Mouse (Mus musculus) hindbrain, embryonic 16.5 days (tissue): ENCODE data around the gene Cers6. TPM values are rescaled to one million over a fixed set of nuclear protein-coding genes. Genes with fewer than 3 reads are reported as not detected.

ENCODE experiments used
- ATAC-seq: fragments of 200-750 bp; cut with Nextera tagmentation; 2 replicates; pipeline ENCODE4 v1.8.0; 2017; ENCODE audit warnings: moderate TSS enrichment, moderate library complexity
- H3K27ac ChIP-seq: fragments of 300-500 bp; sonication (generic); 2 replicates; pipeline ENCODE4 v1.5.1; 2014; ENCODE audit warnings: low read depth, mild to moderate bottlenecking, control low read depth, low read length, moderate library complexity
- H3K27me3 ChIP-seq: fragments of 300-500 bp; sonication (generic); replicated peaks from 2 replicates; pipeline ENCODE4 v1.6.1; 2014; ENCODE audit warnings: low read length; ENCODE audit not compliant: control insufficient read depth, insufficient read depth
- H3K36me3 ChIP-seq: fragments of 300-500 bp; sonication (generic); 2 replicates; pipeline ENCODE4 v1.6.1; 2014; ENCODE audit warnings: mild to moderate bottlenecking, low read length, moderate library complexity, mixed read lengths; ENCODE audit not compliant: control insufficient read depth, insufficient read depth
- H3K4me1 ChIP-seq: fragments of 300-500 bp; sonication (generic); 2 replicates; pipeline ENCODE4 v1.6.1; 2014; ENCODE audit warnings: low read depth, low read length; ENCODE audit not compliant: control insufficient read depth, insufficient read depth
- H3K4me2 ChIP-seq: fragments of 300-500 bp; sonication (generic); 2 replicates; pipeline ENCODE4 v1.6.1; 2014; ENCODE audit warnings: mild to moderate bottlenecking, low read length, control low read depth, moderate library complexity
- H3K4me3 ChIP-seq: fragments of 300-500 bp; sonication (generic); 2 replicates; pipeline ENCODE4 v1.5.1; 2014; ENCODE audit warnings: mild to moderate bottlenecking, low read length, control low read depth, moderate library complexity
- H3K9ac ChIP-seq: fragments of 300-500 bp; sonication (generic); 2 replicates; pipeline ENCODE4 v1.6.1; 2014; ENCODE audit warnings: low read depth, mild to moderate bottlenecking, control low read depth, low read length, moderate library complexity
- H3K9me3 ChIP-seq: fragments of 300-500 bp; sonication (generic); 2 replicates; pipeline ENCODE4 v1.6.1; 2014; ENCODE audit warnings: mild to moderate bottlenecking, low read length, moderate library complexity; ENCODE audit not compliant: control insufficient read depth
- WGBS: fragments of 180-500 bp; shearing (Covaris S2); extraction: QIAGEN DNeasy Blood & Tissue Kit; methylation state at CpG from one replicate; pipeline ENCODE4 v1.1.7; 2014; 5-methylcytosine and 5-hydroxymethylcytosine counted together
- polyA plus RNA-seq: library from polyadenylated mRNA; unstranded; fragments of >200 nt; fragmentation: Nextera tagmentation; extraction: Ambion mirVana; gene quantifications from 2 replicates; pipeline ENCODE4 v1.2.1, GENCODE M21; 2015

Cers6 gene
- polyA plus RNA-seq, 1 experiment from 2014 or later: 45.0 TPM

DNA sequence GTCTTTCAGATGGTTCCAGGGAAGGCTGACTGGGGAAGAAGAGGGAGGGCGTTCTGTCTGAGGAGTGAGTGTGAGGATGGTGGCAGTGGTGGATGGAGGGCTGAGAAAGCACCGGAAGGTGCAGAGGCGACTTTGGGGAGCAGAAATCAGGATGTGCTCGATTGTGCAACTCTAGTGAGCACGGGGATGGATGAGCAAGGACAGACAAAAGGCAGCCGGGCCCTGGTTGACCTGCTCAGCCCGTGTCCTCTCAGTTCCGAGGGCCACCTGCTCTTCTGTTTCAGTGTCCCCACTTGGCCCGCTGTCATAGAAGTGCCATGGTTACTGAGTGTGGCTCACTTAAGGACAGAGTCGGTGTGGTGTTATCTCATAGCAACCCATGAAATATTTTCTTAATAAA lies 99.4 kb downstream of the Cers6 start:
- H3K9ac ChIP-seq: no peak overlapping the region
- 93% methylated on average over 10 of the region's 10 CpGs for WGBS
- ATAC-seq: no peak

DNA sequence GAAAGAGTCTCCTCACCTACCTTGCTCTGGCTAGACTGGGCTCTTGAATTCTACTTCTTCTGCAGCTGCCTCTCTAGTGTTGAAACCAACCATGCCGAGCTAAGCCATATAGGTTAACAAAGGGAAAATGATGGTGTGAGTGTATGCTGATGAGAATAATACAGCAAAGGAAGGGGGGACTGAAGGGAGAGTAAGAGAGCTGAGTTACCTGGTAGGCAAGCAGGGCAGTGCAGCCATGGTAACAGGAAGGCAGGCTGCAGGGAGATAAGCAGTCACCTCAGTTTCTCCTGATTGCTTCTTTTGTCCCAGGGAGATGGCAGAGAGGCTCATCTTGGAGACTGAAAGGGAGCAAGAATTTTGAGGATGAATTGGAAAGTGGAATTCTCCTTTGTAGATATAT lies 105.1 kb downstream of the Cers6 start:
- Histone ChIP-seq H3K27me3 (no peaks in the 10 kb centered on the region), H3K9me3 (peaks cover 3% of the 10 kb centered on the region; the same call in 1 of the 2 replicates), H3K36me3 (no peaks in the 10 kb centered on the region), H3K4me1 (no peaks in the 10 kb centered on the region), H3K9ac (no peak overlapping the region), H3K4me3 (no peak overlapping the region), H3K27ac (no peak overlapping the region), H3K4me2 (no peak overlapping the region)
- ATAC-seq: peak; percentile 37; the same call in 1 of the 2 replicates
- WGBS: 77% methylated on average over 1 of the region's 1 CpGs

More for the DNA sequence above, 99.4 kb downstream of the Cers6 start:
- Histone ChIP-seq H3K27ac (no peak overlapping the region), H3K4me3 (no peak overlapping the region), H3K36me3 (no peaks in the 10 kb centered on the region), H3K9me3 (no peaks in the 10 kb centered on the region), H3K4me1 (no peaks in the 10 kb centered on the region; the same call in 1 of the 2 replicates), H3K4me2 (no peak overlapping the region), H3K27me3 (no peaks in the 10 kb centered on the region)

DNA sequence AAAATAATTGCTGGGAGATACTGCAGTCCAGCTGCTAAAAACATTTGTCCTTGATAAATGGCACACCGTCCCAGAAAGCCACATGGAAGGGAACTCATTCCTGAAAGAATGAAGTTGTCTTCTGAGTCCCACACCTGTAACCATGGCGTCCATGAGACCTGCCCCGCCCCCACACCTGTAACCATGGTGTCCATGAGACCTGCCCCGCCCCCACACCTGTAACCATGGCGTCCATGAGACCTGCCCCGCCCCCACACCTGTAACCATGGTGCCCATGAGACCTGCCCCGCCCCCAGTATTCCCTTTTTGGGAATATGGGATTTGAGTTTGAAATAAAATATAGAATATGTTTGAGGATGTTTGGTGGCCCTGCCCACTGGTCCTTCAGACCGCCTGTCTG lies 106.8 kb downstream of the Cers6 start:
- 83% methylated on average over 8 of the region's 8 CpGs for WGBS
- no peak overlapping the region for H3K27ac ChIP-seq
- no peaks in the 10 kb centered on the region for H3K27me3 ChIP-seq
- H3K36me3 ChIP-seq: no peaks in the 10 kb centered on the region
- H3K4me3 ChIP-seq: no peak overlapping the region
- peaks cover 3% of the 10 kb centered on the region; the same call in 1 of the 2 replicates for H3K9me3 ChIP-seq
- no peaks in the 10 kb centered on the region for H3K4me1 ChIP-seq
- ATAC-seq: no peak
- H3K4me2 ChIP-seq: no peak overlapping the region
- no peak overlapping the region for H3K9ac ChIP-seq

DNA sequence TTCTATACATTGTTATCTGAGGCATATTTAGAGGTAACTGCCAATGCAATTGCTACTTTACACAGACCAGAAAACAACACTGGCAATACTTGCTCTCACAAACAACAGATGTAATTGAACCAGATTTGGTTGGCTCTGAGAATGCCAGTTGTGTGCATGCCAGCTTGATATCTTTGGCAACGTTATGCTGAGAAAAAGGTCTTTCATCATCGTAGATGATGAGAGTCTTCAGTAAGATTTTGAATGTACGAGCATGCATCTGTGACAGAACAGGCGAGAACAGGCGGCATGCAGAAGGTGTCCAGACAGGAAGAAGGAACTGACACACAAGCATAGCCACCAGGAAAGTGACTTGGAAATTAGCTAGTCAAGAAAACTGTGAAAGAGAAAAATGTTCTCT lies 110.6 kb downstream of the Cers6 start:
- no peak overlapping the region for H3K4me3 ChIP-seq
- H3K4me2 ChIP-seq: no peak overlapping the region
- H3K27me3 ChIP-seq: no peaks in the 10 kb centered on the region
- no peak for ATAC-seq
- no peak overlapping the region for H3K9ac ChIP-seq
- H3K36me3 ChIP-seq: no peaks in the 10 kb centered on the region
- WGBS: 95% methylated on average over 5 of the region's 5 CpGs
- H3K27ac ChIP-seq: no peak overlapping the region
- H3K9me3 ChIP-seq: peaks cover 3% of the 10 kb centered on the region; the same call in 1 of the 2 replicates
- no peaks in the 10 kb centered on the region for H3K4me1 ChIP-seq

DNA sequence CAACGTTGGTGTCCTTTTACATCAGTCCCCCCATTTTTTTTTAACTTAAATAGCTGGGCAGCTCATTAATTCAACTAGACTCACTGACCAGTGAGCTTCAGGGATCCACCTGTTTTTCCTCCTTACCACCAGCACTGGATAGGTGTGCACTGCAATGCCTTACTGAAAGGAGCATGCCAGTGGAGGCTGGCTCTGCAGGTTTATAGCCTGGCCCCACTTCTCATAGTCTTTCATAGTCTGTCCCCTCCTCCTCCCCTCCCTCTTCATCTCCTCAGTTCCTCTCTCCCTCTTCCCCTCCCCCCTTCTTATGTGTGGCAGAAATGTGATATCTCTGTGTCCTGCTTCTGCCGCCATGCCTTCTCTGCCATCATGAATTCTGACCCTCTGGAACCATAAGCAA lies 112.5 kb downstream of the Cers6 start:
- H3K9me3 ChIP-seq: peaks cover 3% of the 10 kb centered on the region; the same call in 1 of the 2 replicates
- H3K4me1 ChIP-seq: no peaks in the 10 kb centered on the region
- no peak overlapping the region for H3K27ac ChIP-seq
- no peaks in the 10 kb centered on the region for H3K27me3 ChIP-seq
- H3K4me3 ChIP-seq: no peak overlapping the region
- H3K9ac ChIP-seq: no peak overlapping the region
- 79% methylated on average over 2 of the region's 2 CpGs for WGBS
- ATAC-seq: no peak
- H3K4me2 ChIP-seq: no peak overlapping the region
- no peaks in the 10 kb centered on the region for H3K36me3 ChIP-seq

DNA sequence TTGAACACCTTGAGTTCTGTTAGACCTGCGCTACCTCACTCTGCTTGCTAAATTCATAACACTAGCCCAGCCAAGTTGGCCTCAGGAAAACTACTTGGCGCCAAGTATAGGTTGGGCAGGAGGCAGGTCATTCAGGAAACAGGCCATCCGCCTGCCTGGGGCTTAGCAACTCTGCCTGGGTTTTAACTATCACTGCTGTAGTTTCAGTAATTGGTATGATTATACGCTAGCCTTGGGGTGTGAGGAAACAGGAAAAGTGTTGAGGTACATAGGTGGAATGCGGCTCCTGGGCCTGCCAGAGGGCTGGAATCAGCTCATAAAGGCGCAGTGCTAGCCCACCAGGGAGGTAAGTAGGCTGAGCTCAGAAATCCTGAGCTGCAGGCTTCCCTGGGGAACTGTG lies 114.0 kb downstream of the Cers6 start:
- Histone ChIP-seq H3K4me1 (no peaks in the 10 kb centered on the region), H3K9me3 (no peaks in the 10 kb centered on the region), H3K36me3 (no peaks in the 10 kb centered on the region), H3K4me2 (no peak overlapping the region), H3K9ac (no peak overlapping the region), H3K27ac (no peak overlapping the region), H3K27me3 (no peaks in the 10 kb centered on the region), H3K4me3 (no peak overlapping the region)
- ATAC-seq: no peak
- 89% methylated on average over 6 of the region's 6 CpGs for WGBS

DNA sequence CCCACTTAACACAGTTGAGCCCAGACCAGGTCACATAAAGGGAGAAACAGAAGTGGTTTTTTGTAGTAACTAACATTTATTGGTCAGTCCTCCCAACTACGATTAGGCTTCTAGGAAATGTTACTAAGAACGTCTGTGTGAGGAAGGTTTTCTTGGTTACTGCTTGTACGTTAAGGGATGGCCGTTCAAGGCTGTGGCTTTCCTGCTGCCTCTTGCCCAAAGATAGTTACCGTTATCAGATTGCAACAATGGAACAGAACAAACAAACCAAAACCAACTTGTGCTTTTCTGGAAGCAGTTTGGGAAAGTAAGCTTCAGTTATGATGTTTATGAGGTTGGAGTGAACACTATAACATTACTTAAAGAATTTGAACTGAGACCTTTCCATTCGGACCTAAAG lies 114.5 kb downstream of the Cers6 start:
- Histone ChIP-seq H3K9ac (no peak overlapping the region), H3K4me1 (no peaks in the 10 kb centered on the region), H3K27me3 (no peaks in the 10 kb centered on the region), H3K9me3 (no peaks in the 10 kb centered on the region), H3K4me3 (no peak overlapping the region), H3K27ac (no peak overlapping the region), H3K36me3 (no peaks in the 10 kb centered on the region), H3K4me2 (no peak overlapping the region)
- WGBS: 88% methylated on average over 6 of the region's 6 CpGs
- ATAC-seq: no peak

DNA sequence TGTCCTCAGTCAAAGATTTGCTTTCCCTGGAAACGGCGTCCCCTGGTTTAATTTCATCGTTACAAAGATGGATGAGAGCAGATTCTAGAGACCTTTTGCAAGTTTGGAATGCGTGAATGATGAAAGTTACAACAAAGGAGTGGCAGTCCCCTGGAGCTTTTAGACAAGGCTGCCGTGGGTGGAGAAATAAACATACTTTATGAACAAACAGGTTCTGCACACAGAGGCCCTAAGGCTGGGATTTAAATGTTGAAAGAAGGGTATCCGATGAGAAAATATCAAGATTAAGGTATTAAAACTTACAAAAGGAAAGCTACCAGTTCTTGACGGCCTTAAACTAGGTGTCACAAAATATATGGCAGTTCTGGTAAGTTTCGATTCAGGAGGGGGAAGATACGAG lies 117.0 kb downstream of the Cers6 start:
- H3K9ac ChIP-seq: no peak overlapping the region
- no peaks in the 10 kb centered on the region for H3K9me3 ChIP-seq
- no peak overlapping the region for H3K27ac ChIP-seq
- H3K4me3 ChIP-seq: no peak overlapping the region
- no peak overlapping the region for H3K4me2 ChIP-seq
- peaks cover 4% of the 10 kb centered on the region for H3K4me1 ChIP-seq
- ATAC-seq: no peak
- no peaks in the 10 kb centered on the region for H3K36me3 ChIP-seq
- no peaks in the 10 kb centered on the region for H3K27me3 ChIP-seq
- 50% methylated on average over 9 of the region's 9 CpGs for WGBS

DNA sequence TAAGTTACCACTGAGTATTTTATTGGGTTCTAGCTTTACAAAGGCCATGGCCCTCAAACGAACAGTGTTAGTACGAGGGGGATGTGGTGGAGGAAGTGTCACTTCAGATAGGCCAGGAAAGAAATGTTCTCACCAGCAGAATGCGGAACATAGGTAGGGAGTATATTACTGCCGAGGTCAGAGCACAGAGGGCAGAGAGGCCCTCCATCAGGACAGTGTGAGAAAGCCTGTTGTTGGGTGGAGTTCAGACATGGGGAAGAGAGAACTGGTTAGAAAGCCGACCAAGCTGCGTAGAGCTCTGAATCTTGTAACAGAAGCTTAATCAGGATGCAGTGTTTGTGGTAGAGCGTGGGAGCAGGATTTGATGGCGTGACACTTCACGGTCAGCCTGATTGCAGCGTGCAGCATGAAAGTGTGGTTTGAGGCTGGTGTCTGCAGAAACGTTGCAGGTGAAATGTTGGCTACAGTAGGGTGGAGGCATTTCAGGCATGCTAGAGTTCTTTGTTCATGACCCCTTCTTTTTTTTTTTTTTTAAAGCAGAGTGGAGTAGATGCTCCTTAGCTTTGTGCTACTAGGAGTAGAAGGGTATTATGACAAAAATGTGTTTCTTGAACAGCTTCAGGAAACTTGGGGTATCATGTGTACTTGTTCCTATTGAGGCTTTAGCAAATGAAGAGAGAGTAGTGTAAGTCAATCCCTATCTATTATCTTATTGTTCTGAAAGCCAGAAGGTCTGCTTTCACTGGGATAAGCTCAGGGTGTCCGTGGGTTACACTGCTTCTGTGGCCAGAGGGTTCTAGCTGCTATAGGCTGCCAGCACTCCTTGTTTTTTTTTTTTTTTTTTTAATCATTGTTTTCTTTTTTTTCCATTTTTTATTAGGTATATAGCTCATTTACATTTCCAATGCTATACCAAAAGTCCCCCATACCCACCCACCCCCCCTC lies 117.7 kb downstream of the Cers6 start:
- Histone ChIP-seq H3K36me3 (no peaks in the 10 kb centered on the region), H3K27me3 (no peaks in the 10 kb centered on the region), H3K4me1 (peaks cover 4% of the 10 kb centered on the region), H3K9ac (no peak overlapping the region), H3K4me2 (no peak overlapping the region), H3K27ac (no peak overlapping the region), H3K4me3 (no peak overlapping the region), H3K9me3 (no peaks in the 10 kb centered on the region)
- ATAC-seq: no peak
- 68% methylated on average over 12 of the region's 12 CpGs for WGBS
